Mouse (Mus musculus): ENCODE results near the gene Cdh11. TPM values are rescaled to one million over a fixed set of nuclear protein-coding genes. Genes with fewer than 3 reads are reported as not detected.
"Not testable (repeated sequence)": the region's sequence is repeated elsewhere in the genome, so short reads cannot be mapped to it uniquely, and the experiment has no call there.

Cdh11 gene
- polyA plus RNA-seq, 1 experiment from 2014 or later, result 112 TPM

DNA sequence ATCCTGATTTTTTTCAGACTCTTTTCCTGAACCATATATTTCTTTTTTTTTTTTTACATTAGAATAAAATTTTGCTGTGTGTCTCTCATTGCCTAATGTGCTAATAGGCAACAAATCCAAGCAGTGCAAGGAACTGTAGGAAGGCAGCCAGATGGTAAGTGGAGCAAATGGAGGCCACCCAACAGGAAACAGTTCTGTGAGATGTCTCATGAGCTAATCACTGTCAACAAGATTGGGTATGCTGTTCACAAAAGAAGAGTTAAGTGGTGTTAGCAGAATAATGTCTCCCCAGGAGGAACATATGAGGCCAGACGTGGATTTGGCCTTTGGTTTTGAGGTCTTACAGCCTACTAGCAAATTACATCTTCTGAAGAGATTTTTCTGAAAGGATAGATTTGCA lies 92.0 kb downstream of the Cdh11 start:
- no peaks in the 10 kb centered on the region for H3K4me1 ChIP-seq (replicated peaks; ENCODE audit: control insufficient read depth, insufficient read depth, low read length)
- peaks cover 4% of the 10 kb centered on the region for H3K36me3 ChIP-seq (ENCODE audit: control insufficient read depth, insufficient read depth, low read length)
- 38% methylated on average over 1 of the region's 1 CpGs for WGBS
- ATAC-seq (replicated peaks; ENCODE audit: low FRiP score, low TSS enrichment, low read depth) (no peak), DNase-seq (ENCODE audit: low spot score) (no peak)
- no peak overlapping the region for H3K4me2 ChIP-seq (ENCODE audit: low read length)
- H3K9ac ChIP-seq (ENCODE audit: low read length), result no peak overlapping the region
- H3K27me3 ChIP-seq (replicated peaks; ENCODE audit: control insufficient read depth, insufficient read depth, low read length), result no peaks in the 10 kb centered on the region
- no peaks in the 10 kb centered on the region for H3K9me3 ChIP-seq (ENCODE audit: control insufficient read depth, low read length)
- no peak overlapping the region for H3K4me3 ChIP-seq (ENCODE audit: low read depth, low read length)
- no peak overlapping the region for H3K27ac ChIP-seq (ENCODE audit: low read depth)

DNA sequence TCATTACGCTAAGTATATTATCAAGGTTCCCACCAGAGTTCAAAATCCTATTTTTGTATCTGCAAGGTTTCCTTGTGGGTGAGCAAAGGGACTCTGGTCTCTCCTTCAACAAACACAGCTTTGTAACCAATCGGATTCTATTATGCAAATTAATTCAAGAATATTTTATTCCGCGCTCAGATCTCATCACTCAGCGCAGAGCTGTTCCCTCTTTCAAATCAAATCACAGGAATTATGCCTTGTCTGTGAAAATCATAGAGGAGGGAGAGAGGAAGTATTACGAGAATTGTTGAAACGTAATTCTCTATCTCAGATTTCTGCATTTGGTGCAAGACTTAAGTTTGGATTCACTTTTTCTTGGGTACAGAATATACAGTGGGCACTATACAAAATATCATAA lies 100.0 kb downstream of the Cdh11 start:
- not testable (repeated sequence) for ATAC-seq (replicated peaks; ENCODE audit: low FRiP score, low TSS enrichment, low read depth); H3K4me2 ChIP-seq (ENCODE audit: low read length); H3K9ac ChIP-seq (ENCODE audit: low read length); H3K27ac ChIP-seq (ENCODE audit: low read depth); H3K27me3 ChIP-seq (replicated peaks; ENCODE audit: control insufficient read depth, insufficient read depth, low read length); H3K36me3 ChIP-seq (ENCODE audit: control insufficient read depth, insufficient read depth, low read length); H3K4me1 ChIP-seq (replicated peaks; ENCODE audit: control insufficient read depth, insufficient read depth, low read length); DNase-seq (ENCODE audit: low spot score); H3K9me3 ChIP-seq (ENCODE audit: control insufficient read depth, low read length); H3K4me3 ChIP-seq (ENCODE audit: low read depth, low read length)
- 85% methylated on average over 7 of the region's 7 CpGs for WGBS

DNA sequence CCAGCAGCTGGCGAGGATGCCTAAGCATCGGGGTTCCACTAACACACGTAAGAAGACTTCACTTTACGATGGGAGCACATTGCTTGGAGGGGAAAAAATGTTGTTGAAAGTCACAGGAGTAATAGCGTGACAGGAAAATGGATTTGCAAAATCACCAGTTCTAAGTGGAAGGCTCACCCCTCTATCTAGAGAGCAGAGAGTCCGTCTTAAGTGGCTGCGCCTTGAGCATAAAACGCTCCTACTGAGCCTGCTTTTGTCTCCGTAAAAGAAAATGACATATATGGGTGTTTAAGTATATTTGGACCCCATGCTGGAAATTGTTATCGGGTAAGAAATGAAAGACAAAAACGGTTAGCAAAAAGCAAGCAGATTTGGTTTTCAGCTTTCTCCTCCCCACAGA lies 100.4 kb downstream of the Cdh11 start:
- Histone ChIP-seq H3K27ac (ENCODE audit: low read depth) (no peak overlapping the region), H3K9ac (ENCODE audit: low read length) (no peak overlapping the region), H3K27me3 (replicated peaks; ENCODE audit: control insufficient read depth, insufficient read depth, low read length) (no peaks in the 10 kb centered on the region), H3K4me3 (ENCODE audit: low read depth, low read length) (no peak overlapping the region), H3K4me2 (ENCODE audit: low read length) (no peak overlapping the region), H3K36me3 (ENCODE audit: control insufficient read depth, insufficient read depth, low read length) (0 out of 2 replicates have a peak, but pooled peaks cover 4% of the 10 kb centered on the region), H3K9me3 (ENCODE audit: control insufficient read depth, low read length) (no peaks in the 10 kb centered on the region), H3K4me1 (replicated peaks; ENCODE audit: control insufficient read depth, insufficient read depth, low read length) (no peaks in the 10 kb centered on the region)
- ATAC-seq (replicated peaks; ENCODE audit: low FRiP score, low TSS enrichment, low read depth) (no peak), DNase-seq (ENCODE audit: low spot score) (no peak)
- 80% methylated on average over 11 of the region's 11 CpGs for WGBS

DNA sequence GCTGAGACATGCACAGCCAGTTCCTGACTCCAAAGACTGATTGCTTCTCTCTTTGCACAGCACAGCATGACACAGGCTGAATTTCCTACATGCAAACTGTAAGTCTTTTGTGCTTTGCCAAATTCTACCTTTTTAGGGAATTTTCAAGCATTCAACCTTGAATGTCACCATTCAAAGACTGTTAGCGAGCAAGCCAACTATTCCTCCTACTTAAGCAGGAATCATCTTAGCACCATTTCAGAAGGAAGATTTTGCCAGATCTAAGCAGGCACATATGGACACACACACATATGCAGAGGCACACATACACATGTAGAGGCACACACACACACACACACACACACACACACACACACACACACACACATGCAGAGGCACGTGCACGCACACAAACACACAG lies 108.3 kb downstream of the Cdh11 start:
- no peak for ATAC-seq (replicated peaks; ENCODE audit: low FRiP score, low TSS enrichment, low read depth)
- Histone ChIP-seq H3K9ac (ENCODE audit: low read length) (no peak overlapping the region), H3K27ac (ENCODE audit: low read depth) (no peak overlapping the region), H3K4me2 (ENCODE audit: low read length) (no peak overlapping the region), H3K36me3 (ENCODE audit: control insufficient read depth, insufficient read depth, low read length) (peaks cover 43% of the 10 kb centered on the region), H3K27me3 (replicated peaks; ENCODE audit: control insufficient read depth, insufficient read depth, low read length) (no peaks in the 10 kb centered on the region), H3K9me3 (ENCODE audit: control insufficient read depth, low read length) (no peaks in the 10 kb centered on the region), H3K4me3 (ENCODE audit: low read depth, low read length) (no peak overlapping the region), H3K4me1 (replicated peaks; ENCODE audit: control insufficient read depth, insufficient read depth, low read length) (no peaks in the 10 kb centered on the region)
- no peak for DNase-seq (ENCODE audit: low spot score)
- 97% methylated on average over 3 of the region's 3 CpGs for WGBS

DNA sequence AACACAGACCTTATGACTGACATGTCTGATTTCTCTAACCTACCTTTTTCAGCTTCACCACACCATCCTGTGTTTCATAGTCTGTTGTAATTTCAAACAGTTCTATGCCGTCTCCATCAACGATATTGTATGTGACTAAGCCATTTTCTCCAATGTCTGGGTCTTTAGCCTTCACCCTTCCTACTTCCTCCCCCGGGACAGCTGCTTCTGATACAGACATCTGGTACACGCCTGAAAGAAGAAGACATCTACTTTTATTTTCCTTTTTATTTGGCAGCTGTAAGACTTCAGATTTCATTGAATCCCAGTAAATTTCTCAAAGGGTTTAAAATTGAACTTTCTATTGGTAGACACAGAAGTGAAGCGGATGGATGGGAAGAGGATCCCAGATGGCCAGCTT lies 120.9 kb downstream of the Cdh11 start:
- H3K4me3 ChIP-seq (ENCODE audit: low read depth, low read length); ATAC-seq (replicated peaks; ENCODE audit: low FRiP score, low TSS enrichment, low read depth); H3K9me3 ChIP-seq (ENCODE audit: control insufficient read depth, low read length); H3K4me1 ChIP-seq (replicated peaks; ENCODE audit: control insufficient read depth, insufficient read depth, low read length); H3K27ac ChIP-seq (ENCODE audit: low read depth); H3K9ac ChIP-seq (ENCODE audit: low read length); DNase-seq (ENCODE audit: low spot score); H3K27me3 ChIP-seq (replicated peaks; ENCODE audit: control insufficient read depth, insufficient read depth, low read length); H3K4me2 ChIP-seq (ENCODE audit: low read length): not testable (repeated sequence)
- WGBS, result 88% methylated on average over 5 of the region's 5 CpGs
- H3K36me3 ChIP-seq (ENCODE audit: control insufficient read depth, insufficient read depth, low read length), result peaks cover 50% of the 10 kb centered on the region

DNA sequence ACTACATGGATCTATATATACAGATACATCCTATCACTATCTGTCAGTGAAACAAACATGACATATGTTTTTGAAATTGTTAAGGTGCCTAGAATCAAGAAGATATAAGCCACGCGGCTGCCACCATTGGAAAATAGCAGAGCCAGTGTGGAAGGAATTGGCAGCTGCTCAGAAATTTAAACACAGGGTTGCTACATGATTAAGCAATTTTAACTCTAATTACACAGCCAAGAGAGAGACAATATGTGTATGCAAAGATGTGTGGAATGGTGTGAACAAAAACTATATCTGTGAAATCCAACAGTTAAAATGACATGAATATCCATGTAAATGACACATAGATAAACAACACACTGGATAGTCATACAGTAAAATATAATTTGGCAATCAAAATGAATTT lies 128.9 kb downstream of the Cdh11 start:
- H3K27ac ChIP-seq (ENCODE audit: low read depth), result no peak overlapping the region
- H3K4me1 ChIP-seq (replicated peaks; ENCODE audit: control insufficient read depth, insufficient read depth, low read length), result no peaks in the 10 kb centered on the region
- H3K27me3 ChIP-seq (replicated peaks; ENCODE audit: control insufficient read depth, insufficient read depth, low read length), result no peaks in the 10 kb centered on the region
- ATAC-seq (replicated peaks; ENCODE audit: low FRiP score, low TSS enrichment, low read depth) (no peak), DNase-seq (ENCODE audit: low spot score) (no peak)
- H3K4me3 ChIP-seq (ENCODE audit: low read depth, low read length), result no peak overlapping the region
- H3K4me2 ChIP-seq (ENCODE audit: low read length), result no peak overlapping the region
- H3K36me3 ChIP-seq (ENCODE audit: control insufficient read depth, insufficient read depth, low read length), result peaks cover 64% of the 10 kb centered on the region
- H3K9me3 ChIP-seq (ENCODE audit: control insufficient read depth, low read length), result no peaks in the 10 kb centered on the region
- no peak overlapping the region for H3K9ac ChIP-seq (ENCODE audit: low read length)
- WGBS, result 87% methylated on average over 2 of the region's 2 CpGs

DNA sequence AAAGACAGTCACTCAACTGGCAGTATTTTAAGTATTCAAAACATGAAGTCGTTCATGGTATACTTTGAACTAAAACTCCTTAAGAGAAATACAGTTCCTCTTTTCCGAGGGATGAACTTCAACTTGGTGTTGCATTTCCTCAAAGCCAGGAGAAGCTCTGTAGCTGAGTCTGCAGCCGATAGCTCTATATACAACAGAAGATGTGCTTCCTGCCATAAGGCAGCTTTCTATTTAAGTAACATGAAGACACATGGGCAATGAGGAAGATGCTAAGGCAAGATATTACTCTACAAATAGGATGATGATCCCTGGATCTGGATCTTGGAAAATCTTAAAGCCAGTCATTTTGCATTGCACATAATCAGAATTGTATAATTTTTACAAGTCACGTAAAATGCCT lies 133.5 kb downstream of the Cdh11 start:
- ATAC-seq (replicated peaks; ENCODE audit: low FRiP score, low TSS enrichment, low read depth) (no peak), DNase-seq (ENCODE audit: low spot score) (no peak)
- no peak overlapping the region for H3K4me2 ChIP-seq (ENCODE audit: low read length)
- WGBS, result 82% methylated on average over 4 of the region's 4 CpGs
- H3K4me3 ChIP-seq (ENCODE audit: low read depth, low read length), result no peak overlapping the region
- no peaks in the 10 kb centered on the region for H3K9me3 ChIP-seq (ENCODE audit: control insufficient read depth, low read length)
- H3K9ac ChIP-seq (ENCODE audit: low read length), result no peak overlapping the region
- no peak overlapping the region for H3K27ac ChIP-seq (ENCODE audit: low read depth)
- no peaks in the 10 kb centered on the region for H3K27me3 ChIP-seq (replicated peaks; ENCODE audit: control insufficient read depth, insufficient read depth, low read length)
- H3K4me1 ChIP-seq (replicated peaks; ENCODE audit: control insufficient read depth, insufficient read depth, low read length), result no peaks in the 10 kb centered on the region
- H3K36me3 ChIP-seq (ENCODE audit: control insufficient read depth, insufficient read depth, low read length), result peaks cover 60% of the 10 kb centered on the region

DNA sequence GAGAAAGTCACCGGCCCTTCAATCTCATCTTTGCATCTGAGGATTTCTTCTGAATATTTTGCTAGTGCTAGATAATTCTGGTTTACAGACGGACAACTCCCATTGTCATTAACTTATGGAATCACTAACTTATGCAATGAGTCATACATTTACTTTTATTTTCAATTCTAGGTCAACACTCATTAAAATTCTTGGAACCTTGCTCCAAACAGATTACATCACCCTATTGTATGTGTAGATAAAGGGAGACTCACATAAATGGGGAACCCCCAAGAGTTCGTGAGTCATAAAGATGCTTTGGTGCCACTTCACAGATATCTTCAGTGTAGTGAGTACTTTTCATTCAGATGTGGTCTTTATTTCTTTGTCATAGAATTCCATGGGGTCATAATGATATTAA lies 158.3 kb downstream of the Cdh11 start:
- H3K4me1 ChIP-seq (replicated peaks; ENCODE audit: control insufficient read depth, insufficient read depth, low read length), result no peaks in the 10 kb centered on the region
- 0 out of 2 replicates have a peak, but pooled peaks cover 6% of the 10 kb centered on the region for H3K36me3 ChIP-seq (ENCODE audit: control insufficient read depth, insufficient read depth, low read length)
- H3K4me3 ChIP-seq (ENCODE audit: low read depth, low read length), result no peak overlapping the region
- H3K27ac ChIP-seq (ENCODE audit: low read depth), result no peak overlapping the region
- H3K4me2 ChIP-seq (ENCODE audit: low read length), result no peak overlapping the region
- ATAC-seq (replicated peaks; ENCODE audit: low FRiP score, low TSS enrichment, low read depth), result no peak
- H3K9me3 ChIP-seq (ENCODE audit: control insufficient read depth, low read length), result no peaks in the 10 kb centered on the region
- 83% methylated on average over 3 of the region's 3 CpGs for WGBS
- H3K27me3 ChIP-seq (replicated peaks; ENCODE audit: control insufficient read depth, insufficient read depth, low read length), result no peaks in the 10 kb centered on the region
- no peak for DNase-seq (ENCODE audit: low spot score)
- no peak overlapping the region for H3K9ac ChIP-seq (ENCODE audit: low read length)

DNA sequence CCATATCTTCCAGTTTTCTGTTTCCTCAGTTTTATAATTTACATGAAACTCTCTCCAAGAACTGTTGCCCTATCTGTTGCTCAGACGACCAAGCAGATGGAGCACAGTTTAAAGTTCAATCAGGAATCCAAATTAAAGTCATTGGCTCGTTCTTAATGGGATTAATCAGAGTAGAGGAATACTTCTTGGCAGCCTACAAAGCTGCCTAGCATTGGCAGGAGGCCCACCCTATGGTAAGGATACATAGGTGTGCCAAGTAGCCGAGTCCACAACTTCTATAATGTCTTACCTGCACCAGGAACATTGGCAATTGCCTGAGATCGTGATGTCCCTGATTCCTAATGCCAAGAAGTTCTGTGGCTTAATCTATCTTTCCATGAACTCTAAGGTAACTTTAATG lies 173.3 kb downstream of the Cdh11 start:
- Histone ChIP-seq H3K9ac (ENCODE audit: low read length) (no peak overlapping the region), H3K9me3 (ENCODE audit: control insufficient read depth, low read length) (no peaks in the 10 kb centered on the region), H3K4me2 (ENCODE audit: low read length) (no peak overlapping the region), H3K4me1 (replicated peaks; ENCODE audit: control insufficient read depth, insufficient read depth, low read length) (no peaks in the 10 kb centered on the region), H3K27ac (ENCODE audit: low read depth) (no peak overlapping the region), H3K4me3 (ENCODE audit: low read depth, low read length) (no peak overlapping the region), H3K27me3 (replicated peaks; ENCODE audit: control insufficient read depth, insufficient read depth, low read length) (no peaks in the 10 kb centered on the region), H3K36me3 (ENCODE audit: control insufficient read depth, insufficient read depth, low read length) (no peaks in the 10 kb centered on the region)
- ATAC-seq (replicated peaks; ENCODE audit: low FRiP score, low TSS enrichment, low read depth), result no peak
- no peak for DNase-seq (ENCODE audit: low spot score)
- WGBS, result 79% methylated on average over 4 of the region's 4 CpGs
